In genomic region chr5:145116316-145116715, GRCm38 (mm10) we compare ENCODE assay signal across 8 mouse cellular contexts. TPM values are rescaled to one million over a fixed set of nuclear protein-coding genes. Genes with fewer than 3 reads are reported as not detected.
DNase-seq lines count a peak whose midpoint lies in the region; ATAC-seq and TF ChIP-seq lines count a peak whose summit lies in the region.

No protein-coding gene starts in this region.

- H3K9ac ChIP-seq in hindbrain, postnatal 0 days (replicated peaks; ENCODE audit: low read length) = no peak overlapping the region
- no peak overlapping the region for H3K9ac ChIP-seq in heart, embryonic 15.5 days
- H3K9ac ChIP-seq in limb, embryonic 12.5 days (replicated peaks) = no peak overlapping the region

- H3K4me1 ChIP-seq in hindbrain, postnatal 0 days (ENCODE audit: insufficient read depth, low read length) = no peaks in the 10 kb centered on the region
- peaks cover 15% of the 10 kb centered on the region for H3K4me1 ChIP-seq in hindbrain, embryonic 10.5 days (replicated peaks)
- H3K4me1 ChIP-seq in bone marrow macrophage, adult 2 months (ENCODE audit: control insufficient read depth, insufficient read depth, low read length) = peaks cover 27% of the 10 kb centered on the region
- peaks cover 45% of the 10 kb centered on the region for H3K4me1 ChIP-seq in heart, embryonic 15.5 days (replicated peaks)
- peaks cover 33% of the 10 kb centered on the region for H3K4me1 ChIP-seq in limb, embryonic 12.5 days (replicated peaks)

- TF ChIP-seq CTCF in hindbrain, postnatal 0 days (IDR thresholded peaks at IDR 0.05; ENCODE audit: low read depth) = no peak
- TF ChIP-seq CTCF in bone marrow macrophage, adult 2 months (IDR thresholded peaks at IDR 0.05; ENCODE audit: low read depth, low read length) = no peak

- DNase-seq in hindbrain, postnatal 0 days (ENCODE audit: low spot score) = peak; percentile 11
- DNase-seq in hindbrain, embryonic 10.5 days (ENCODE audit: low spot score) = no peak
- peak; percentile 76 for DNase-seq in naive thymus-derived CD4-positive, alpha-beta T cell, adult 2 months (ENCODE audit: low read depth)
- no peak for DNase-seq in cerebellum, adult 11-12 months
- no peak for DNase-seq in left cerebral cortex, postnatal 36 days (ENCODE audit: low spot score in 2 of 2)

- TF ChIP-seq POLR2A in bone marrow macrophage, adult 2 months (IDR thresholded peaks at IDR 0.05; ENCODE audit: borderline replicate concordance, low read depth, low read length) = no peak

- 54% methylated on average over 4 of the region's 4 CpGs for WGBS in hindbrain, postnatal 0 days
- WGBS in hindbrain, embryonic 10.5 days = 65% methylated on average over 4 of the region's 4 CpGs
- 35% methylated on average over 4 of the region's 4 CpGs for WGBS in heart, embryonic 15.5 days
- WGBS in limb, embryonic 12.5 days = 23% methylated on average over 4 of the region's 4 CpGs

- no peaks in the 10 kb centered on the region for H3K27me3 ChIP-seq in hindbrain, postnatal 0 days (ENCODE audit: insufficient read depth, low read length)
- peaks cover 26% of the 10 kb centered on the region for H3K27me3 ChIP-seq in hindbrain, embryonic 10.5 days (ENCODE audit: insufficient read depth, poor library complexity, severe bottlenecking)
- no peaks in the 10 kb centered on the region for H3K27me3 ChIP-seq in heart, embryonic 15.5 days
- no peaks in the 10 kb centered on the region for H3K27me3 ChIP-seq in limb, embryonic 12.5 days

- H3K36me3 ChIP-seq in hindbrain, postnatal 0 days (ENCODE audit: insufficient read depth, low read length) = no peaks in the 10 kb centered on the region
- H3K36me3 ChIP-seq in hindbrain, embryonic 10.5 days = peaks cover 1% of the 10 kb centered on the region; the same call in 1 of the 2 replicates
- no peaks in the 10 kb centered on the region; the same call in 1 of the 2 replicates for H3K36me3 ChIP-seq in heart, embryonic 15.5 days
- H3K36me3 ChIP-seq in limb, embryonic 12.5 days = no peaks in the 10 kb centered on the region

- H3K27ac ChIP-seq in hindbrain, postnatal 0 days = no peak overlapping the region
- no peak overlapping the region for H3K27ac ChIP-seq in hindbrain, embryonic 10.5 days
- H3K27ac ChIP-seq in bone marrow macrophage, adult 2 months (ENCODE audit: insufficient read depth, low read depth, low read length) = peak overlapping the region; percentile 100
- peak overlapping the region; percentile 86 for H3K27ac ChIP-seq in heart, embryonic 15.5 days
- H3K27ac ChIP-seq in limb, embryonic 12.5 days = peak overlapping the region; percentile 72

- ATAC-seq in hindbrain, postnatal 0 days = no peak
- peak; percentile 54 for ATAC-seq in heart, embryonic 15.5 days (replicated peaks; ENCODE audit: insufficient number of reproducible peaks, insufficient read depth, low FRiP score, low read depth)
- ATAC-seq in limb, embryonic 12.5 days (ENCODE audit: insufficient number of reproducible peaks, insufficient read depth, low FRiP score, low TSS enrichment, low read depth) = no peak

- H3K4me2 ChIP-seq in hindbrain, postnatal 0 days (ENCODE audit: low read depth, low read length) = no peak overlapping the region
- peak overlapping the region; percentile 95 for H3K4me2 ChIP-seq in heart, embryonic 15.5 days
- peak overlapping the region; percentile 23; the same call in 1 of the 2 replicates for H3K4me2 ChIP-seq in limb, embryonic 12.5 days

- no peak overlapping the region for H3K4me3 ChIP-seq in hindbrain, postnatal 0 days (ENCODE audit: low read length)
- no peak overlapping the region for H3K4me3 ChIP-seq in hindbrain, embryonic 10.5 days
- peak overlapping the region; percentile 99 for H3K4me3 ChIP-seq in bone marrow macrophage, adult 2 months (ENCODE audit: insufficient read depth, low read length)
- peak overlapping the region; percentile 87 for H3K4me3 ChIP-seq in heart, embryonic 15.5 days
- H3K4me3 ChIP-seq in limb, embryonic 12.5 days (replicated peaks) = no peak overlapping the region; the same call in 1 of the 2 replicates

- intact Hi-C loops in left cerebral cortex, postnatal 36 days (cut with DNase I) = no loop called here

- H3K9me3 ChIP-seq in hindbrain, postnatal 0 days (ENCODE audit: low read length) = no peaks in the 10 kb centered on the region
- H3K9me3 ChIP-seq in hindbrain, embryonic 10.5 days = peaks cover 6% of the 10 kb centered on the region
- H3K9me3 ChIP-seq in heart, embryonic 15.5 days (replicated peaks) = no peaks in the 10 kb centered on the region
- no peaks in the 10 kb centered on the region for H3K9me3 ChIP-seq in limb, embryonic 12.5 days

RNA-seq across cellular contexts. Expression of gene Arpc1b, which starts 2.3 kb away (rescaled TPM):
- 36.4 and 53.3 TPM in 2 replicates for total RNA-seq in hindbrain, postnatal 0 days (2014; rRNA removed)
- polyA plus RNA-seq in hindbrain, postnatal 0 days (2015; fragmentation: Nextera tagmentation; extraction: Ambion mirVana) = 73.6 and 84.9 TPM in 2 replicates
- polyA plus RNA-seq in hindbrain, embryonic 10.5 days (2016; fragmentation: Nextera tagmentation; extraction: Ambion mirVana) = 107 and 126 TPM in 2 replicates
- 829 and 891 TPM in 2 replicates for polyA plus RNA-seq in bone marrow macrophage, adult 2 months (2012; ENCODE audit: insufficient read depth, insufficient read length, missing spikeins)
- 214 and 308 TPM in 2 replicates for polyA plus RNA-seq in heart, embryonic 15.5 days (2015; fragmentation: Nextera tagmentation; extraction: Ambion mirVana)
- polyA plus RNA-seq in limb, embryonic 12.5 days (2016; fragmentation: Nextera tagmentation; extraction: Ambion mirVana) = 131 and 151 TPM in 2 replicates
- total RNA-seq in left cerebral cortex, postnatal 36 days (2021) = 10 to 100 TPM; 23.6 to 24.1 TPM

RNA-seq across cellular contexts. Expression of gene Pdap1, which starts 23.7 kb away (rescaled TPM):
- total RNA-seq in hindbrain, postnatal 0 days (2014; rRNA removed) = 22.6 and 26.0 TPM in 2 replicates
- 124 and 137 TPM in 2 replicates for polyA plus RNA-seq in hindbrain, postnatal 0 days (2015; fragmentation: Nextera tagmentation; extraction: Ambion mirVana)
- 130 and 135 TPM in 2 replicates for polyA plus RNA-seq in hindbrain, embryonic 10.5 days (2016; fragmentation: Nextera tagmentation; extraction: Ambion mirVana)
- polyA plus RNA-seq in bone marrow macrophage, adult 2 months (2012; ENCODE audit: insufficient read depth, insufficient read length, missing spikeins) = 72.8 and 76.5 TPM in 2 replicates
- polyA plus RNA-seq in heart, embryonic 15.5 days (2015; fragmentation: Nextera tagmentation; extraction: Ambion mirVana) = 52.1 and 65.4 TPM in 2 replicates
- 132 and 145 TPM in 2 replicates for polyA plus RNA-seq in limb, embryonic 12.5 days (2016; fragmentation: Nextera tagmentation; extraction: Ambion mirVana)
- 100 to 1,000 TPM in 1 of 2 experiments, 10 to 100 TPM in 1; 93.9 to 102 TPM for total RNA-seq in left cerebral cortex, postnatal 36 days (2021)

RNA-seq across cellular contexts. Expression of gene Bud31, which starts 23.8 kb away (rescaled TPM):
- total RNA-seq in hindbrain, postnatal 0 days (2014; rRNA removed) = 62.5 and 63.1 TPM in 2 replicates
- 161 and 165 TPM in 2 replicates for polyA plus RNA-seq in hindbrain, postnatal 0 days (2015; fragmentation: Nextera tagmentation; extraction: Ambion mirVana)
- 244 and 266 TPM in 2 replicates for polyA plus RNA-seq in hindbrain, embryonic 10.5 days (2016; fragmentation: Nextera tagmentation; extraction: Ambion mirVana)
- 128 and 135 TPM in 2 replicates for polyA plus RNA-seq in bone marrow macrophage, adult 2 months (2012; ENCODE audit: insufficient read depth, insufficient read length, missing spikeins)
- polyA plus RNA-seq in heart, embryonic 15.5 days (2015; fragmentation: Nextera tagmentation; extraction: Ambion mirVana) = 113 and 116 TPM in 2 replicates
- polyA plus RNA-seq in limb, embryonic 12.5 days (2016; fragmentation: Nextera tagmentation; extraction: Ambion mirVana) = 250 and 254 TPM in 2 replicates
- total RNA-seq in left cerebral cortex, postnatal 36 days (2021) = 10 to 100 TPM; 78.7 to 89.9 TPM

RNA-seq across cellular contexts. Expression of gene Kpna7, which starts 32.5 kb away (rescaled TPM):
- total RNA-seq in hindbrain, postnatal 0 days (2014; rRNA removed) = not detected in 2 replicates
- polyA plus RNA-seq in hindbrain, postnatal 0 days (2015; fragmentation: Nextera tagmentation; extraction: Ambion mirVana) = 0.09 TPM in 1 of 2 replicates, not detected in the other
- not detected in 2 replicates for polyA plus RNA-seq in hindbrain, embryonic 10.5 days (2016; fragmentation: Nextera tagmentation; extraction: Ambion mirVana)
- not detected in 2 replicates for polyA plus RNA-seq in bone marrow macrophage, adult 2 months (2012; ENCODE audit: insufficient read depth, insufficient read length, missing spikeins)
- polyA plus RNA-seq in heart, embryonic 15.5 days (2015; fragmentation: Nextera tagmentation; extraction: Ambion mirVana) = not detected in 2 replicates
- 0.36 and 0.41 TPM in 2 replicates for polyA plus RNA-seq in limb, embryonic 12.5 days (2016; fragmentation: Nextera tagmentation; extraction: Ambion mirVana)
- total RNA-seq in left cerebral cortex, postnatal 36 days (2021) = not detected

RNA-seq across cellular contexts. Expression of gene Arpc1a, which starts 32.7 kb away (rescaled TPM):
- 157 and 163 TPM in 2 replicates for total RNA-seq in hindbrain, postnatal 0 days (2014; rRNA removed)
- 220 and 221 TPM in 2 replicates for polyA plus RNA-seq in hindbrain, postnatal 0 days (2015; fragmentation: Nextera tagmentation; extraction: Ambion mirVana)
- polyA plus RNA-seq in hindbrain, embryonic 10.5 days (2016; fragmentation: Nextera tagmentation; extraction: Ambion mirVana) = 145 and 159 TPM in 2 replicates
- polyA plus RNA-seq in bone marrow macrophage, adult 2 months (2012; ENCODE audit: insufficient read depth, insufficient read length, missing spikeins) = 78.6 and 92.3 TPM in 2 replicates
- polyA plus RNA-seq in heart, embryonic 15.5 days (2015; fragmentation: Nextera tagmentation; extraction: Ambion mirVana) = 86.8 and 96.4 TPM in 2 replicates
- polyA plus RNA-seq in limb, embryonic 12.5 days (2016; fragmentation: Nextera tagmentation; extraction: Ambion mirVana) = 139 and 142 TPM in 2 replicates
- 100 to 1,000 TPM; 194 to 211 TPM for total RNA-seq in left cerebral cortex, postnatal 36 days (2021)

Comparison
In these comparisons a context has a peak if more than half of its experiments do, and no peak if none do; other contexts are left out.
1. DNase-seq: peak in hindbrain, postnatal 0 days (single experiment) and naive thymus-derived CD4-positive, alpha-beta T cell, adult 2 months (single experiment); none in hindbrain, embryonic 10.5 days (single experiment), cerebellum, adult 11-12 months (single experiment) and left cerebral cortex, postnatal 36 days (0 of 2).
2. H3K27ac ChIP-seq: peak in bone marrow macrophage, adult 2 months (single experiment), heart, embryonic 15.5 days (single experiment) and limb, embryonic 12.5 days (single experiment); none in hindbrain, postnatal 0 days (single experiment) and hindbrain, embryonic 10.5 days (single experiment).
3. H3K4me3 ChIP-seq: peak in bone marrow macrophage, adult 2 months (single experiment) and heart, embryonic 15.5 days (single experiment); none in hindbrain, postnatal 0 days (single experiment), hindbrain, embryonic 10.5 days (single experiment) and limb, embryonic 12.5 days (single experiment).